Mouse (Mus musculus) midbrain, postnatal 0 days (tissue): ENCODE results near the gene Hist1h4f. TPM values are rescaled to one million over a fixed set of nuclear protein-coding genes. Genes with fewer than 3 reads are reported as not detected.
"Not testable (repeated sequence)": the region's sequence is repeated elsewhere in the genome, so short reads cannot be mapped to it uniquely, and the experiment has no call there.

Experiments used
- ATAC-seq: fragments of 200-750 bp; cut with Nextera tagmentation; 2 replicates; pipeline ENCODE4 v1.8.0; 2017; ENCODE audit warnings: moderate number of reproducible peaks, mild to moderate bottlenecking, moderate TSS enrichment, moderate library complexity; ENCODE audit not compliant: low FRiP score
- DNase-seq: peaks from one replicate; pipeline ENCODE4 v3.0.0-alpha.2; 2015; ENCODE audit warnings: low spot score
- H3K27ac ChIP-seq: fragments of 300-500 bp; sonication (generic); 2 replicates; pipeline ENCODE4 v1.5.1; 2014; ENCODE audit warnings: low read depth, mild to moderate bottlenecking, low read length, mixed read lengths
- H3K27me3 ChIP-seq: fragments of 300-500 bp; sonication (generic); 2 replicates; pipeline ENCODE4 v1.6.1; 2014; ENCODE audit warnings: low read length, control low read depth, mixed read lengths; ENCODE audit not compliant: insufficient read depth
- H3K36me3 ChIP-seq: fragments of 300-500 bp; sonication (generic); 2 replicates; pipeline ENCODE4 v1.6.1; 2014; ENCODE audit warnings: low read length, control low read depth, mixed read lengths; ENCODE audit not compliant: insufficient read depth
- H3K4me1 ChIP-seq: fragments of 300-500 bp; sonication (generic); 2 replicates; pipeline ENCODE4 v1.6.1; 2014; ENCODE audit warnings: mild to moderate bottlenecking, control low read depth, antibody characterized with exemption, low read length, mixed read lengths; ENCODE audit not compliant: insufficient read depth
- H3K4me2 ChIP-seq: fragments of 300-500 bp; sonication (generic); 2 replicates; pipeline ENCODE4 v1.6.1; 2014; ENCODE audit warnings: low read depth, mild to moderate bottlenecking, low read length, mixed read lengths; ENCODE audit not compliant: poor library complexity, severe bottlenecking
- H3K4me3 ChIP-seq: fragments of 300-500 bp; sonication (generic); 2 replicates; pipeline ENCODE4 v1.5.1; 2014; ENCODE audit warnings: low read depth, mild to moderate bottlenecking, low read length, moderate library complexity
- H3K9ac ChIP-seq: fragments of 300-500 bp; sonication (generic); replicated peaks from 2 replicates; pipeline ENCODE4 v1.6.1; 2014; ENCODE audit warnings: mild to moderate bottlenecking, low read length, moderate library complexity, mixed read lengths; ENCODE audit not compliant: poor library complexity, severe bottlenecking
- H3K9me3 ChIP-seq: fragments of 300-500 bp; sonication (generic); 2 replicates; pipeline ENCODE4 v1.6.1; 2016; ENCODE audit warnings: low read length, control low read depth
- CTCF ChIP-seq: IDR thresholded peaks from 2 replicates; pipeline ENCODE4 v1.5.1; 2016; ENCODE audit warnings: antibody characterized with exemption, mild to moderate bottlenecking
- WGBS: fragments of 180-500 bp; shearing (Covaris S2); extraction: QIAGEN DNeasy Blood & Tissue Kit; methylation state at CpG from one replicate; pipeline ENCODE4 v1.1.7; 2014; 5-methylcytosine and 5-hydroxymethylcytosine counted together
- polyA plus RNA-seq: library from polyadenylated mRNA; unstranded; fragments of >200 nt; fragmentation: Nextera tagmentation; extraction: Ambion mirVana; gene quantifications from 2 replicates; pipeline ENCODE4 v1.2.1, GENCODE M21; 2015
- total RNA-seq: library from RNA; depleted of rRNA; stranded (reverse); fragments of >200 nt; gene quantifications from 2 replicates; pipeline ENCODE4 v1.2.3, GENCODE M21; 2014

Hist1h4f gene
- total and polyA plus RNA-seq, 2 experiments from 2014 or later = 753 TPM; not detected in 1

DNA sequence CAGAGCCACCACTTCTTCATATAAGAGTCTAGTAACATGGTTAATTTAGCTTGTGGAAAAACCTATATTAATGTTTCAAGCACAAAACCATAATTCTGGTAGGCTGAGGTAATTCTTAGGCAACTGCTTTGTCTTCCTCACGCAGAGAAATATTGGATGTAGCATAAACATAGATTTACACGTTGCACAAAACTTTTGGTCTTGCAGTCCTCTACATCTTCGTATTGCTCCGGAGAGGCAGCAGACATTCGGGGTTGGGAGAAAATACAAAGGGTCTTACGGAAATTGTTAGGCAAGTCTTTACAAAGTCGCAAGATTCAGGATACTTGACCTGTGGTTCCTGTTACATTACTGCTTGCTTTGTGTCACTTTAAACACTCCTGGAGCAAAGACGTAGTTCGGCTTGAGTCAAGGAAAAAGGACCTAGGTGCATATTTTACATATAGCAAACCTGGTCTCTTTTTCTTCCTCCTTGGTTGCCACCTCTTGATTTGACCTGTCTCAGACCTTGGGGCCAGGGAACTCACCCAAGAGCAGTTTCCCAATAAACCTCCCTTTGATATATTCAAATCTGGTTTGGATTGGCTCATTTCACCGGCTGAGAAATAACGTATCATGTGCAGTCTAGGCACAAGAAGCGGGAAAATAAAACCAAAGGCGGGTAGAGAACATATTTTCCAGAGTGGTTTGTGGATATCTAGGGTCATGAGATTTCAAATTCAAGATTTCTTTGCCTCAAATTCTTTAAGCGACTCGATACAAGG, 16.9 kb downstream of the Hist1h4f start:
- Histone ChIP-seq H3K9me3 (no peaks in the 10 kb centered on the region), H3K9ac (no peak overlapping the region), H3K27me3 (no peaks in the 10 kb centered on the region), H3K4me1 (peaks cover 10% of the 10 kb centered on the region), H3K36me3 (no peaks in the 10 kb centered on the region), H3K27ac (no peak overlapping the region), H3K4me2 (peak overlapping the region; percentile 69), H3K4me3 (peak overlapping the region; percentile 46)
- WGBS = under 1% methylated on average over 15 of the region's 15 CpGs
- ATAC-seq (no peak), DNase-seq (no peak)
- TF ChIP-seq CTCF = no peak

DNA sequence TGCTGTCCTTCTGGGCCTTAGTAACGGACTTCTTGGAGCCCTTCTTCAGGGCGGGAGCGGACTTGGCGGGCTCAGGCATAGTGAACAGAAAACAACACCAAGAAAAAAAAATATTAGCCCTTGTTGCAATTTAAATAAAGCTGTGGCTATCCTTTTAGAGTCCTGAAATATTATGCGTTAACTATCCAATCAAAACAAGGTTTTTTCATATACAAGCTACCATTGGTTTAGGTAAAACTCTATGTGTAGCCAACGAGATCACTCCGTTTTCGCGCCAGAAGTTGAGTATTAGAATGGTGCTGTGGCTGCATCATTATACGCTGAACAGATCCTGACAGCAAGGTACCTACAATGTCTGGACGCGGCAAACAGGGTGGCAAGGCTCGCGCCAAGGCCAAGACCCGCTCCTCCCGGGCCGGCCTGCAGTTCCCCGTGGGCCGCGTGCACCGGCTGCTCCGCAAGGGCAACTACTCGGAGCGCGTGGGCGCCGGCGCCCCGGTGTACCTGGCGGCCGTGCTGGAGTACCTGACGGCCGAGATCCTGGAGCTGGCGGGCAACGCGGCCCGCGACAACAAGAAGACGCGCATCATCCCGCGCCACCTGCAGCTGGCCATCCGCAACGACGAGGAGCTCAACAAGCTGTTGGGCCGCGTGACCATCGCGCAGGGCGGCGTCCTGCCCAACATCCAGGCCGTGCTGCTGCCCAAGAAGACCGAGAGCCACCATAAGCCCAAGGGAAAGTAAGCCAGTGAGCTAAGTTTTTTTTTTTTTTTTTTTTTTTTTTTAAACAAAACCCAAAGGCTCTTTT, 17.7 kb downstream of the Hist1h4f start, which contains the start of gene Hist1h2af:
Hist1h2af (plus strand) TSS at position 347 of the 808 bp plus-strand sequence.
- not testable (repeated sequence) for H3K27ac ChIP-seq, H3K36me3 ChIP-seq, H3K9ac ChIP-seq, H3K9me3 ChIP-seq, ATAC-seq, H3K27me3 ChIP-seq
- H3K4me3 ChIP-seq = peak within 1 kb of the TSS; percentile 46
- DNase-seq = peak; percentile 94
- H3K4me1 ChIP-seq = peaks cover 10% of the 10 kb centered on the region
- 0% methylated on average over 23 of the region's 53 CpGs for WGBS
- peak within 1 kb of the TSS; percentile 69 for H3K4me2 ChIP-seq

DNA sequence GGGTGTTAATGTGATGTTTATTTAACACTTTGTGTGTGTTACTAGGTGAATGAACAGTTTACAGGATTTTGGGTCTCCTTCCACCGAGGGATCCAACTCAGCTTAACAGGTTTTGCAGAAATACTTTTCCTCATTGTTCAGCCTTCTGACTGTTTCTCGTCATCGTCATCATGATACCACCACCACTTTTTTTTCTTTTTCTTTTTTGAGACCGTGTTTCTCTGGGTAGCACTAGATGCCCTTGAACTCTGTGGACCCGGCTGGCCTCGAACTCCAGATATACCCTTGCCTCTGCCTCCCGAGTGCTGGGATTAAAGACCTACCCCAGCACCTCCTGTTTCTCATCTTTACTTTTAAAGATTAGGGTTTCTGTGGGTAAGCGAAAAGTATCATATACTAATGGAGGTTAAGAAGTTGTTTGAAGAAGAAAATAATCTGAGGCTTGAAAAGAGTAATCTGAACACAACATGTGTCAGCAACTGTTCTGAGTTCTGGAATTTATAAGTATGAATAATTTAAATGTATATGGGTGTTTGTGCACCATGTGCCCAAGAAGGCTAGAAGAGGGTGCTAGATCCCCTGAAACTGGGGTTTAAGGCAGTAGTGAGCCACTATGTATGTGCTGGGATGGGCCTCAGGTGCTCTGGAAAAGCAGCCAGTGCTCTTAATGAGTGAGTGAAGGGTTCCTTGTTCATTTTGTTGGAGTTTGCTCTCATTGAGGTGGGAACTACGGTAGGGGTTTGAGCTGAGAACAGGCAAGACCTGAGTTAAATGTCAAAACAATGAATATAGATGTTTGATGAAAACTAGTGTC, 19.0 kb downstream of the Hist1h4f start:
- DNase-seq (no peak), ATAC-seq (no peak)
- no peaks in the 10 kb centered on the region for H3K27me3 ChIP-seq
- H3K27ac ChIP-seq = no peak overlapping the region
- H3K4me2 ChIP-seq = peak overlapping the region; percentile 58
- H3K4me3 ChIP-seq = peak overlapping the region; percentile 52
- WGBS = 21% methylated on average over 9 of the region's 9 CpGs
- H3K9me3 ChIP-seq = no peaks in the 10 kb centered on the region
- no peak for TF ChIP-seq CTCF
- H3K4me1 ChIP-seq = peaks cover 10% of the 10 kb centered on the region
- no peak overlapping the region for H3K9ac ChIP-seq
- H3K36me3 ChIP-seq = no peaks in the 10 kb centered on the region

DNA sequence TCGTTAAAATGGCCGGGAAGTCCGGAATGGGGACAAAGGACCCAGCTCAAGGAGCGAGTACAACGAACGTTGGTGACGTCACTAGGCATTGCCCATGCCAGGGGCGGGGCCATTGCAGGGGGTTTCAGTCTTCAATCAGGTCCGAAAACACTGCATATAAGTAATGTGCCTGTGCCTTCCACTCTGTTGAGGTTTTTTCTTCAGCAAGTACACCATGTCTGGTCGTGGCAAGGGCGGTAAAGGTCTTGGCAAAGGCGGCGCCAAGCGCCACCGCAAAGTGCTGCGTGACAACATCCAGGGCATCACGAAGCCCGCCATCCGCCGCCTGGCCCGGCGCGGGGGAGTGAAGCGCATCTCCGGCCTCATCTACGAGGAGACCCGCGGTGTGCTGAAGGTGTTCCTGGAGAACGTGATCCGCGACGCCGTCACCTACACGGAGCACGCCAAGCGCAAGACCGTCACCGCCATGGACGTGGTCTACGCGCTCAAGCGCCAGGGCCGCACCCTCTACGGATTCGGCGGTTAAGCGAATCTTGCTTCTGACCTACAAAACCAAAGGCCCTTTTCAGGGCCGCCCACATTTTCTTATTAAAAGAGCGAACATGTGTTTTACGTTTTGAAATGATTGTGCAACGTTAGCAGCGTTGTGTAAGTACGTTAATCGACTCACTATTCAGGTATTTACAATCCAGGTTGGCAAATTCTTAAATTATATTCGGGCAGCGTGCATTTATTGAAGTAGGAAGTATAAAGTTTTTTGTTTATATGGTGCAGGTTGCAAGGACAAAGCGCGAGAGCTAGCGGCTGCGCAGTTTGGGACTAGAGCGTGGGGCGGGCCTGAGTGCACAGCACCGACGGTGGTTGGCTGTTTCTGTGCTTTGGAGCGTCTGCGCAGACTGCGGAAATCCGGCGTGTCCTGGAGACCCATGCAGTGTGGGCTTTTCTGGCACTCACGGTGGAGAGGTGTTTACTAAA, 20.3 kb downstream of the Hist1h4f start, which contains the start of gene Hist1h4h:
Hist1h4h (plus strand) TSS at position 150 of the 975 bp plus-strand sequence.
- peak; percentile 99 for DNase-seq
- Histone ChIP-seq H3K4me2 (peak within 1 kb of the TSS; percentile 58), H3K4me1 (peaks cover 10% of the 10 kb centered on the region), H3K9ac (peak within 1 kb of the TSS; percentile 66), H3K27ac (peak within 1 kb of the TSS; percentile 93), H3K36me3 (no peaks in the 10 kb centered on the region), H3K9me3 (no peaks in the 10 kb centered on the region), H3K4me3 (peak within 1 kb of the TSS; percentile 52), H3K27me3 (no peaks in the 10 kb centered on the region)
- under 1% methylated on average over 56 of the region's 70 CpGs for WGBS
- peak; percentile 90 for ATAC-seq
- no peak for TF ChIP-seq CTCF
